Mouse (Mus musculus): ENCODE measurements around the gene Piezo1. TPM values are rescaled to one million over a fixed set of nuclear protein-coding genes. Genes with fewer than 3 reads are reported as not detected.
A peak's percentile ranks its signal among the peaks of the same experiment; 100 is the strongest.

Gene Piezo1
- total and polyA plus RNA-seq, 2 experiments, result 2.2 to 11.1 TPM

DNA sequence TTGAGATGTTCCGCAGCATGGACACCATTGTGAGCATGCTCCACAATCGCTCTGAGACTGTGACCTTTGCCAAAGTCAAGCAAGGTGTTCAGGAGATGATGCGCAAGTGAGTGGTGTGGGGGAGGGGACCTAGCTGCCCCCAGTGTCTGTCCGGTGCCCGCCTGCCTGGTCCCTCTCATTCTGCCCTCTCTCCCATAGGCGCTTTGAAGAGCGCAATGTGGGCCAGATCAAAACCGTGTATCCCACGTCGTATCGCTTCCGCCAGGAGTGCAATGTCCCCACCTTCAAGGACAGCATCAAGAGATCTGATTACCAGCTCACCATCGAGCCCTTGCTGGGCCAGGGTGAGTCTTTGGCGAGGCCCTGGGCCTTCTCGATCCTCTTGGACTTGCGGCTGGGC, 18.9 kb upstream of the Piezo1 start:
- Histone ChIP-seq H3K4me3 (ENCODE audit: insufficient read depth, low read depth, low read length) (no peak overlapping the region), H3K27ac (replicated peaks; ENCODE audit: insufficient read depth, low read depth, low read length) (no peak overlapping the region), H3K4me1 (ENCODE audit: control insufficient read depth, insufficient read depth, low read length) (peaks cover 15% of the 10 kb centered on the region)

DNA sequence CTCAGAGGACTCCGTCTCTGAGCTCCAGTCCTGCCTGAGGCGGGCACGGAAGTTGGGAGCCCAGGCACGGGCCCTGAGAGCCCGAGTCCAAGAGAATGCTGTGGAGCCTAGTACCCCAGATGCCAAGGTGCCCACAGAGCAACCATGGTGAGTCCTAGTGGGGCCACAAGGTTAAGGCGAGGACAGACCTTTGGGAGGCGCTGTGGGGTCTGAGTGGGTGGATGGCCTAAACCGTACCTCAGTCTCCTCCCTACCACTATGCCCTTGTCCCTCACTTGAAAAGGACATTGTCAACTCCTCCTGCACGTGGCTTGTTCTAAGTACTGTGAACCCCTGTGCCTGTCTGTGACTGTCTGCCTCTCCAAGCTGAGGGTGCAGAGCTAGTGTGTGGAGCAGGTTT, 18.2 kb upstream of the Piezo1 start:
- DNase-seq (ENCODE audit: extremely low read depth, low read depth, low spot score), result no peak
- Histone ChIP-seq H3K27me3 (ENCODE audit: control insufficient read depth, insufficient read depth, low read length) (no peaks in the 10 kb centered on the region), H3K9ac (ENCODE audit: low read depth, low read length) (no peak overlapping the region), H3K27ac (replicated peaks; ENCODE audit: insufficient read depth, low read depth, low read length) (no peak overlapping the region), H3K4me3 (ENCODE audit: insufficient read depth, low read depth, low read length) (no peak overlapping the region), H3K36me3 (ENCODE audit: control insufficient read depth, insufficient read depth, low read length) (no peaks in the 10 kb centered on the region), H3K79me2 (ENCODE audit: control insufficient read depth, insufficient read depth, low read length) (no peaks in the 10 kb centered on the region), H3K4me1 (ENCODE audit: control insufficient read depth, insufficient read depth, low read length) (0 out of 2 replicates have a peak, but pooled peaks cover 9% of the 10 kb centered on the region)
- 85% methylated on average over 9 of the region's 9 CpGs for WGBS
- no peak for TF ChIP-seq POLR2A (IDR thresholded peaks at IDR 0.05; ENCODE audit: extremely low read depth, insufficient read depth, low read length)
- TF ChIP-seq CTCF (IDR thresholded peaks at IDR 0.05; ENCODE audit: low read depth, low read length), result no peak

More for the DNA sequence above, 18.9 kb upstream of the Piezo1 start:
- H3K27me3 ChIP-seq (ENCODE audit: control insufficient read depth, insufficient read depth, low read length), result no peaks in the 10 kb centered on the region
- DNase-seq (ENCODE audit: extremely low read depth, low read depth, low spot score), result no peak
- no peaks in the 10 kb centered on the region for H3K36me3 ChIP-seq (ENCODE audit: control insufficient read depth, insufficient read depth, low read length)
- no peak overlapping the region for H3K9ac ChIP-seq (ENCODE audit: low read depth, low read length)
- WGBS, result 97% methylated on average over 16 of the region's 16 CpGs
- no peaks in the 10 kb centered on the region for H3K79me2 ChIP-seq (ENCODE audit: control insufficient read depth, insufficient read depth, low read length)
- no peak for TF ChIP-seq POLR2A (IDR thresholded peaks at IDR 0.05; ENCODE audit: extremely low read depth, insufficient read depth, low read length)
- no peak for TF ChIP-seq CTCF (IDR thresholded peaks at IDR 0.05; ENCODE audit: low read depth, low read length)

DNA sequence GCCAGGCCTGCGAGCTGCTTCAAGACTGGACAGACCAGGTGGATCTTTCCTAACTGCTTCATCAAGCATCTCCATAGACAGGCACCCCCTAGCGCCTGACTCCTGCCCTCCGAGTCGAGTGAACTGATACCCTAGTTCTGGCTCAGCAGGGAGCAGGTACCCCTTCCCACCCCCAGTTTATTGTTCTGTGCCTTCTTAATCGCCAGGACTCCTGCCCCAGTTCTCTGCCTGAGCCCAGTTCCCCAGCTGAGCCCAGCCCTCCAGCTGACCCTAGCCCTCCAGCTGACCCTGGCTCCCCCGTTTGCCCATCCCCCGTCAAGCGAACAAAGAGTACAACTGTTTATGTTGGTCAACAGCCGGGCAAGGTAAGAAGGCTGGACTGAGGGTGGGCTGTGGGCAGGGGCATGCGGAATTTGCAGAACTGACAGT, 17.8 kb upstream of the Piezo1 start:
- no peak for DNase-seq (ENCODE audit: extremely low read depth, low read depth, low spot score)
- TF ChIP-seq CTCF (IDR thresholded peaks at IDR 0.05; ENCODE audit: low read depth, low read length), result no peak
- Histone ChIP-seq H3K9ac (ENCODE audit: low read depth, low read length) (no peak overlapping the region), H3K36me3 (ENCODE audit: control insufficient read depth, insufficient read depth, low read length) (no peaks in the 10 kb centered on the region), H3K4me3 (ENCODE audit: insufficient read depth, low read depth, low read length) (no peak overlapping the region), H3K27me3 (ENCODE audit: control insufficient read depth, insufficient read depth, low read length) (no peaks in the 10 kb centered on the region), H3K4me1 (ENCODE audit: control insufficient read depth, insufficient read depth, low read length) (0 out of 2 replicates have a peak, but pooled peaks cover 8% of the 10 kb centered on the region), H3K27ac (replicated peaks; ENCODE audit: insufficient read depth, low read depth, low read length) (no peak overlapping the region), H3K79me2 (ENCODE audit: control insufficient read depth, insufficient read depth, low read length) (no peaks in the 10 kb centered on the region)
- 49% methylated on average over 10 of the region's 10 CpGs for WGBS

DNA sequence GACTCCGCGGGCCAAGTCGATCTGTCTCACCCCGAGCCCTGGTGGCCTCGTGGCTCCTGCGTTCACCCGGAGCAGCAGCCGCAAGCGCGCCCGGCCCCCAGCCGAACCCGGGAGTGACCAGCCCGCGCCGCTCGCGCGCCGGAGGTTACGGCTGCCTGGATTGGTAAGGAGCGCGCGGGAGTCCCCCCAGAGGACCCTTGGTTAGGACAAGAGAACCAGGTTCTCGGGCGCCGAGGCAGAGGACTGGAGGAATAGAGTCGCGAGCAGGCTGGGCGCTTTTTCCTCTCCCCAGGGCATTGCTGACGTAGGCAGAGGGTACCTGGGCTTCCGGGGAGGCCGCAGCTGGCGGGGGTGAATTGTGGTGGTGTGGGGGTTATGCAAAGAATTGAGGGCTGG, 17.0 kb upstream of the Piezo1 start:
- Histone ChIP-seq H3K4me3 (ENCODE audit: insufficient read depth, low read depth, low read length) (peak overlapping the region; percentile 69), H3K27ac (replicated peaks; ENCODE audit: insufficient read depth, low read depth, low read length) (peak overlapping the region; percentile 10; the same call in 1 of the 2 replicates), H3K79me2 (ENCODE audit: control insufficient read depth, insufficient read depth, low read length) (no peaks in the 10 kb centered on the region), H3K27me3 (ENCODE audit: control insufficient read depth, insufficient read depth, low read length) (no peaks in the 10 kb centered on the region), H3K36me3 (ENCODE audit: control insufficient read depth, insufficient read depth, low read length) (no peaks in the 10 kb centered on the region), H3K4me1 (ENCODE audit: control insufficient read depth, insufficient read depth, low read length) (0 out of 2 replicates have a peak, but pooled peaks cover 8% of the 10 kb centered on the region), H3K9ac (ENCODE audit: low read depth, low read length) (peak overlapping the region; percentile 91)
- DNase-seq (ENCODE audit: extremely low read depth, low read depth, low spot score), result no peak
- WGBS, result 1% methylated on average over 34 of the region's 34 CpGs
- TF ChIP-seq CTCF (IDR thresholded peaks at IDR 0.05; ENCODE audit: low read depth, low read length) (no peak), POLR2A (IDR thresholded peaks at IDR 0.05; ENCODE audit: extremely low read depth, insufficient read depth, low read length) (no peak)

DNA sequence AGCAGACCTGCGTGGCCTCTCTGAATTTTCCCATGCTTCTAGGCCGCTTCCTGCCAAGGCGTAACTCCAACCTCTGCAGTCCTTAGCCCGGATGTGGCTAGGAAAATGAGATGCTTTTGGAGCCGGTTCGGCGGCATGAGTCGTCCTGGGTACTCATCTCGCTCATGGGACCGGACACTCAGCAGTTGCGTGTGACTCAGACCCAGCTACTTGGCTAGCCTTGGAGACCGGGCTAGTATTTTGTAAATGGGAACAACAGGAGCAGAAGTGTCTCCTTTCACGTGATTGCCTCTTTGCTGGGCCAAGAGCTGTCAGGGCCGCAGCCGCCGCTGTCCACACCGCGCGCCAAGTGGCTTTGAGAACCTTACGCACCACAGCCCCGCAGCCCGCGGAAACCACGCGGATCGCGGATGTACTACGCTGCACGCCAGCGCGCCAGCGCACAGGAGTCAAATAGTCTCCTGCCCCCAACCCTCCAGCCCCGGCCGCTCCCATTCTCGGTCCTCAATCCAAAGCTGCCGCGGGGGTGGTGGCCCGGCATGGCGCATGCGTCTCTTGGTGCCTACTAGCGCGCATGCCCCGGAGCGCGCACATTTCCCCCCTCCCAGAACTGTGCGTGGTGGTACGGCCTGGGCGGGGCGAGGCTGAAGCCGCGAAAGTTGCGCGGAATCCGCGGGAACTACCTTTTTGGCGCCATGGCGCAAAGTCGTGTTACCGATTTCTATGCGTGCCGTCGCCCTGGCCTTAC, 16.4 kb upstream of the Piezo1 start, which contains the start of gene Cdt1:
Gene Cdt1, plus strand, starts transcription at position 655 of the 748 bp plus-strand sequence.
- H3K36me3 ChIP-seq (ENCODE audit: control insufficient read depth, insufficient read depth, low read length), result no peaks in the 10 kb centered on the region
- H3K4me1 ChIP-seq (ENCODE audit: control insufficient read depth, insufficient read depth, low read length), result 0 out of 2 replicates have a peak, but pooled peaks cover 8% of the 10 kb centered on the region
- peak within 1 kb of the TSS; percentile 73 for H3K27ac ChIP-seq (replicated peaks; ENCODE audit: insufficient read depth, low read depth, low read length)
- H3K4me3 ChIP-seq (ENCODE audit: insufficient read depth, low read depth, low read length), result peak within 1 kb of the TSS; percentile 69
- no peaks in the 10 kb centered on the region for H3K27me3 ChIP-seq (ENCODE audit: control insufficient read depth, insufficient read depth, low read length)
- DNase-seq (ENCODE audit: extremely low read depth, low read depth, low spot score), result peak; percentile 78
- TF ChIP-seq POLR2A (IDR thresholded peaks at IDR 0.05; ENCODE audit: extremely low read depth, insufficient read depth, low read length) (peak; percentile 32; the same call in 1 of the 2 replicates), CTCF (IDR thresholded peaks at IDR 0.05; ENCODE audit: low read depth, low read length) (no peak)
- peak within 1 kb of the TSS; percentile 91 for H3K9ac ChIP-seq (ENCODE audit: low read depth, low read length)
- WGBS, result under 1% methylated on average over 62 of the region's 62 CpGs
- H3K79me2 ChIP-seq (ENCODE audit: control insufficient read depth, insufficient read depth, low read length), result no peaks in the 10 kb centered on the region

DNA sequence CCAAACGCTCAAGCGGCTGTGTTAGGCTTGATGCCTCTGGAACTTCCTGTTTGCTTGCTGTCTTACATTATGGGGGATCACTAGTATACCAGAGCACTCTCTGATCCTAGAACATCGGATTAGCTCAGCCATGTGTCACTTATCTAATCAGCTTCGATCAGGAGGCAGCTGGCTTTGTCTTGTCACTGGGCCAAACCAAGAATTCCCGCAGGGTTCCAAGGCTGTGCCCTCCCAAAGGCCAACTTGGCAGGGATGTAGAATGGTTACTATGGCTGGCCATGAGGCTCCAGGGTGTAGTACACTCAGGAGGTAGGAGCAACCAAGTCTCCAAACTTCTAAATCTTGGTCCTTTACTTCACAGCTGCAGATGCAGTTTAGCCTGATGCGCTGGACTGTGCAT, 15.6 kb upstream of the Piezo1 start:
- 0 out of 2 replicates have a peak, but pooled peaks cover 8% of the 10 kb centered on the region for H3K4me1 ChIP-seq (ENCODE audit: control insufficient read depth, insufficient read depth, low read length)
- 26% methylated on average over 6 of the region's 6 CpGs for WGBS
- no peak overlapping the region for H3K9ac ChIP-seq (ENCODE audit: low read depth, low read length)
- no peak overlapping the region for H3K4me3 ChIP-seq (ENCODE audit: insufficient read depth, low read depth, low read length)
- H3K36me3 ChIP-seq (ENCODE audit: control insufficient read depth, insufficient read depth, low read length), result no peaks in the 10 kb centered on the region
- H3K27ac ChIP-seq (replicated peaks; ENCODE audit: insufficient read depth, low read depth, low read length), result peak overlapping the region; percentile 73
- TF ChIP-seq POLR2A (IDR thresholded peaks at IDR 0.05; ENCODE audit: extremely low read depth, insufficient read depth, low read length) (no peak), CTCF (IDR thresholded peaks at IDR 0.05; ENCODE audit: low read depth, low read length) (no peak)
- no peaks in the 10 kb centered on the region for H3K27me3 ChIP-seq (ENCODE audit: control insufficient read depth, insufficient read depth, low read length)
- DNase-seq (ENCODE audit: extremely low read depth, low read depth, low spot score), result peak; percentile 53
- H3K79me2 ChIP-seq (ENCODE audit: control insufficient read depth, insufficient read depth, low read length), result no peaks in the 10 kb centered on the region
